Mouse (Mus musculus): ENCODE data around the gene Slc47a1.
A peak's percentile ranks its signal among the peaks of the same experiment; 100 is the strongest.

Slc47a1 gene

DNA sequence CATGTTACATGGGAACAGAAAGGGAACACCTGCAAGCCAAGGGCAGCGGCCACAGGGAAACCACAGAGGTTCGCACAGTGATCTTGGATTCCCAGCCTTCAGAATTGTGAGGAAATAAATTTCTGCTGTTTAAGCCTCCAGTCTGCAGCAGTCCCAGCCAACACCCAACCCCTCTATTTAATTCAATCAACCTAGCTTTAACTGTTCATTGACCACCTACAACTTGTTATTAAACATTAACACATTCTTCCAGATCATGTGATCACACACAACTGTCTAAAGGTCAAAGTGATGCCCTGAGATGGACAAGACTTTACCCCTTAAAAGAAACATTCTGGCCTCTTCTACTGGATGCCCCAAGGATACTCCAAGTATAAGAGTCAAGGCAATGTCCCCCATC, 9.5 kb downstream of the Slc47a1 start:
- peak; percentile 92 for DNase-seq

DNA sequence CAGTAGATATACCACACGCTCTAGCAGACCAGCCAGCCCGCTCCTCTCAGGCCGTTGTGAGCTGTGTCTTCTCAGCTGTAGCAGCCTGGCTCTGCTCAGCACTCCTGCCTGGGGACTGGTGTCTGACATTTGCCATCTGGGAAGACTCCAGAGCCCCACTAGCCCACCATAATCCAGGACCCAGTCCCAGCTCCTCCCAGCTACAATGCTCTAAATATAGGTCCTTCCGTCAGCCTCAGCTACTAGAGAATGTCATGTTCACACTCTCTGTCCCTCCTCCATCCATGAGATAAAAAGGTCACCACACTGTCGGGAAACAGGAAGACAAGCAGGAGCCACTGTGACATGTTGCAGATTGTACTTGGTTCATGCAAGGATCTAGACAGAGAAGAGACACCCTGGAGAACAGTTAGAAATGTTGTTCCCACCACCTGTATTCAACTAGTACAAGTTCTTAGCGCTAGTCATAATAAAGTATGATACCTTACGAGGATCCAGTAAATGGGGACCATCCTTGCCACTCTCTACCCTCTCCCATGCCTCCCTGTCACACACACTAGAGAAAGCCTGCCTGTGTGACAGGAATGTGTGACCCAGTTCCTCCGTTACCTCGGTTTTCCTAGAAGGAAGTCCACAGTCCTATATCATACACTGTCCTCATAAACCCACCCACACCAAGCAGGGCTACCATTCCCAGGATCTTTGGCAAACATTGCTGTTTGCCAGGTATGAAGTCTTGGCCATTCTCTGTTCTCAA, 11.4 kb downstream of the Slc47a1 start:
- DNase-seq: no peak

DNA sequence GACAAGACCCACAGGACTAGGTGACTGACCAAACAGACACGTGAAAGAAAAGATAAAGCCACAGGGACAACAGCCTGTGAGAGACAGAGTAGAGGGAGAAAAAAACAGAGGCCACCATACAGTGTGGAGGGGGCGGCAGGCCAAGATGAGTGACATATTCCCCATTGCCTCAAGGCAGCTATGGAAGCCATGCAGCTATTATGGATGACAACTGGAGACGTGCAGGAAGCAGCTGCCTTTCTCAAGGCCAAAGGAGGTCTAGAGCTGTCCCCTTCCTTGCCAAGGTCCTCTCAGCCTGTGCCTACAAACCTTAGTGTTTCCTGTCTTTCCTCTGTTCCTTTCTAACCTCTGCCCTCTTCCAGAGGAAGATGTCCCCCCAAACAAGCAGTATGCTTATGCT, 12.2 kb downstream of the Slc47a1 start:
- no peak for DNase-seq

DNA sequence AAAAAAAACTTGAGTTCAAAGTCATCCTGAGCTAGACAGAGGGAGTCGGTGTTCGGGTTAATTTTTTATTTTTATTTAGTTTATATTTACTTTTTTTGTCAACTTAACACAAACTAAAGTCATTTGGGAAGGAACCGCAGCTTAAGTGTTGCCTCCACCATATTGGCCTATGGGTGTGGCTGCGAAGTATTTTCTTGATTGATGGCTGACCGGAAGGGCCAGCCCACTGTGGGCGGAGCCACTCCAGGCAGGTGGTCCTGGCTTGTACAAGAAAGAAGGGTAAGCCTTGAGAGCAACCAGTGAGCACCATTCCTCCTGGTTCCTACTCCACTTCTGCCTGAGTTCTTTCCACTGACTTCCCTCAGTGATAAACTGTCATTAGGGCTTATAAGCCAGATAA, 14.0 kb downstream of the Slc47a1 start:
- peak; percentile 69 for DNase-seq

DNA sequence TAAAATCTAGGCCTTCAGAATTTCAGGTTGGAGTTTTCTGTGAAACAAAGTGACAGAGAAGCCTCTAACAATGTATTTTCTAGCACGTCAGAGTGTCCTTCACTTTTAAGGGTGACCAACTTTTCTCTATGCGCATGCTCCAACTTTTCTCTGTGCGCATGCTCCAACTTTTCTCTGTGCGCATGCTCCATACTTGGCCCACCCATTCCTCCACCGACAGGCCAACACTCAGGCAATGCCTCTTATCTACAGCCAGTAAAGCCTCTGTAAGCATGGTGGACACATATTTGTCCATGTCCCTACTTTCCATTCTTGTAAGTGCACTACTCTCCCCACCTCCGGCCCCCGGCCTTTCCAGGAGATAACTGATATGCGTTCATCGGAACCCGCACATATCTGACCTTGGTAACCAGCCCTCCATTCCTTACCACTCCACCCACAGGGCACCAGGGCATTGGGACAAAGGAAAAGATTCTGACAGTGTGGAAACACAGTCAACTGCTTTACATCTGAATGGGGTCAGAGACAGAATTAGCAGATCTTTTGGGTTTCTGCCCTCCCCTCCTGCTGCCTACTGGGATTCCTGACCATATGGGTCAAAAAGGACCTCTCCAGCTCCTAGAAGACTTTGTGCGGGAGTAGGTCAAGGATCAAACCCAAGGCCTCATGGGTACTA, 16.5 kb downstream of the Slc47a1 start:
- no peak for DNase-seq

DNA sequence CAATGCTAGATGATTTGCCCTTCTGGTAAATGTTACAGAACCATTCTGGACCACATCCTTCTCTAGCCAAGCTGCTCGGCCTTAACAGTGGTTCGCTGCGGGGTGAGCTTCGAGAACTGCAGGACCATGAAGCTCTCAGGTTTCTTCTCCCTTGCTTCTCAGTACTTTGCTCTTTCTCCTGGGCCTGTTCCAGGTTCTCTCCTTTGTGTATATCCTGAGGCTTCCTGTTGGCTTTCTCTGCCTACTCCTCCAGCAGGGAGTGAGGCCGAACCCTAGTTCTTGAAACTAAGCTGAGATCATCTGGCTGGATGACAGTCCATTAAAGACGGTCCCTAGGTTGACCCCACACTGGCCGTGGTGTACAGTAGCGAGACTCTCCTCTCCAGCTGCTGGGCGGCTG, 21.5 kb downstream of the Slc47a1 start:
- DNase-seq: peak; percentile 80

DNA sequence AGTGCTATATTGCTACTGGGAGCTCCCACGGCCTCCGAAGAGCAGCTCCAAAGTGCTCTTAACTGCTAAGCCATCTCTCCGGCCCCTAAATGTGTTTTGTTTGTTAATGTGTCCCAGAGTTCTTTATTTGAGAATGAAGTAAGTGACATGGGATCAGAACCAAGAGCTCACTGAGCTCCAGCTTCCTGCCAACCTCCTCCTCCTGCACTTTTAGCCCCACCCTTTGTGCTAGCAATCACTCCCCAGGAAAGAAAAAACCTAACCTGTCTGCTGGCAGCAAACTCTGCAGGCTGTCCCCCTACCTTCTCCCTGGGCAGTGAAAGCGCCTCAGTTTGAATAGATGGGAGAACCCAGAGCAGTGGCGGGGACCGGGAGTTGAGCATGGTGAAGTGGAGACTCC, 22.0 kb downstream of the Slc47a1 start:
- DNase-seq: peak; percentile 75

DNA sequence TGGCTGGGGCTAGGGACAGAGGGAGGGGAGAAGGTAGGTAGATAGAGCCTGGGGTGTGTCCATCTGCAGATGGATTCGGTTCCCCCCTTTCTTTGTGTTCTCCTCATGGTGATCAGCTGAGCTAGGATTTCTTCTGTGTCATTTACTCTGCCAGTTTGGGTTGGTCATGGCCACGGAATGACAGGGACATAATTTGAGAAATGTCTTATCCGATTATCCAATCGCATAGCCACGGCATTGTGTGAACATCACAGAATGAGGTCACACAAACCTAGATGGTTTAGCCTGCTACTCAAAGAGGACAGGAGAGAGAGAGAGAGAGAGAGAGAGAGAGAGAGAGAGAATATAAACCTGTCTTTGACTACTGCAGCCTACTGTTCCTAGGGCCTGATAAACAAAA, 22.8 kb downstream of the Slc47a1 start:
- DNase-seq: no peak

DNA sequence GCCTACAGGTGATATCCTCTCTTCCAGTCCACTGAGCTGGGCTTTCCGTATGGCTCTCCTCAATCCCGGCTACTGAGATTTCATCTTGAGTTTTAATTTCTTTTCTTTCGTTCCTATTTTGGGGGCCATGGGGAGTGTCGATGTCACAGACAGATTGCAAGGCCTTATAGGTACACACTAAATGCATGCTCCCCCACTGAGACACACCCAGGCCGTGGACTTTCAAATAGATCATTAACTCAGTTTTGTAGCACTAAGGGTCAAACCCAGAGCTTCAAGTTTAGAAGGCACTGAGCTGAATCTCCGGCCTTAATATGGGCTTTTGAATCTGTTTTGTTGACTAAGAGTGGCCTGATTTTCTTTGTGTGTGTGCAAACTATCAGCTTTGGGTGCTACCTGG, 23.8 kb downstream of the Slc47a1 start:
- peak; percentile 90 for DNase-seq

DNA sequence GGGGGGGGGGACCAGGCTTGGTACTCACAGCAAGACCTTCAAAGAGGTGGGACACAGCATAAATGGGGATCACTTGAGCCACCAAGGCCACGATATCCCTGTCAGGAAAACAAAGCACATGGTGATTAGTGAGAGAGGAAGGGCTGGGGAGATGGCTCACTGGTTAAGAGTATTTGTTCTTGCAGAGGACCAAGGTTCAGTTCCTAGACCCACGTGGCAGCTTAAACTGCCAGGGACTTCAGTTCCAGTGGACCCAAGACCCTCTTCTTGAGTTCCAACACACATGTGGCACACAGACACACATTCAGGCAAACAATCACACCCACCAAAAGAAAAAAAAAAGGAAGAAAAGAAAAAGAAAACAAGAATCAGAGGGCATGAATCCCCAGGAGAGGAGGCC, 25.1 kb downstream of the Slc47a1 start:
- peak; percentile 62 for DNase-seq

DNA sequence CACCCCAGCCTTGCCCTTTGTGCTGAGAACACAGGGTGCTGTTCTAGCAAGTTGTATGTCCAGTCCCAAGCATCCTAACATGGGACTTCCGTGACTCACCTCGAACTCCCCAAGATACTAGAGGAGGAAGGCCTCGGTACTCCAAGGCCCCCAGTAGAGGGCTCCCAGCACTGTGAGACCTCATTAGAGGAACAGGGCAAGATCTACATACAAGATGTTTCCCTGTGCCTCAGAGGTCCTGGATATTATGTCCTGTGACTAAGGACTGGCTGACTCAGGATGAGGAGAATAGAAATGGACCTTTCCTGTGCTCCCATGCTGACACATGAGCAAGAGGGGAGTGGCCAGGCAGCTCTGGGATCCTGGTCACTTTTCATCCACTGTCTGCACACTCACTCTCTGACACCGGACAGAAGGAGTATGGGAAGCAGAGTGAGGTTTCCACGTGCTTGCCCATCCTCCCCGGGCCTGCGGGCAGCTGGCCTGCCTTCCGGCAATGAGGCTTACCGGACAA, 25.9 kb downstream of the Slc47a1 start:
- no peak for DNase-seq

DNA sequence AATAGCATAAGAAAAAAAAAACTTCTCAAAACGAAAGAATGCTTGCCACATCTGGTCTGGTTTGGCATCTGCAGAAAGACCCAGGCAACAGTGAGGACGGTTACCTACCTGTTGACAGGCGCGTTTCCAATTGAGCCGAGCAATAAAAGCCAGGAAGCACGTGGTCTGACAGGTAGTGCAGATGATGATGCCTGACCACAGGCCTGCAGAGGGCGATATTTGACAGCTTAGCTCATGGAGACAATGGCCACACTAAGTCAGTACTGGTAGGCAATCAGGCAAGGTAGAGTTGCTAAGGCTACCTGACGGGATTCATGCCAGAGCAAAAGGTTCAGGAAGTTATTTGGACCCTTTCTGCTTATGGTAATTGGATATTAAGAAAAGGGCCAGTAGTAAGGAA, 28.8 kb downstream of the Slc47a1 start:
- peak; percentile 94 for DNase-seq

DNA sequence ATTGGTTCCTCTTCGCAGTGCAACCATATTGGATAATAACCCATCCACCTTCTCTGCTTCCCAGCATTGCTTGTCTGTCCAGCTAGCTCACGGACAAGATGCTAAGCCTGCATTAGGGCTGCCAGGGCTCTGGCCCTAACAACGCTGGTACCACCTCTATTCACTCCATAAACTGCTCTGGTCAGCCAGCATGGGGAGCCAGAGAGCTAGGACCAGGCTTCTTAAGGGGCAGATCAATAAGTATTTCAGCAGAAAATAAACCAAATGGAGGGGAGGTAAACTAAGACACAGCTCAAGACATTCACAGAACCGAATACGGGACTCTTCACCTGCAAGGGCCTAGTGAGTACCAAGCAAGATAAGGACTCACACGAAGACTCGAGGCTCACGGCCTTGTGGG, 32.0 kb downstream of the Slc47a1 start:
- no peak for DNase-seq

DNA sequence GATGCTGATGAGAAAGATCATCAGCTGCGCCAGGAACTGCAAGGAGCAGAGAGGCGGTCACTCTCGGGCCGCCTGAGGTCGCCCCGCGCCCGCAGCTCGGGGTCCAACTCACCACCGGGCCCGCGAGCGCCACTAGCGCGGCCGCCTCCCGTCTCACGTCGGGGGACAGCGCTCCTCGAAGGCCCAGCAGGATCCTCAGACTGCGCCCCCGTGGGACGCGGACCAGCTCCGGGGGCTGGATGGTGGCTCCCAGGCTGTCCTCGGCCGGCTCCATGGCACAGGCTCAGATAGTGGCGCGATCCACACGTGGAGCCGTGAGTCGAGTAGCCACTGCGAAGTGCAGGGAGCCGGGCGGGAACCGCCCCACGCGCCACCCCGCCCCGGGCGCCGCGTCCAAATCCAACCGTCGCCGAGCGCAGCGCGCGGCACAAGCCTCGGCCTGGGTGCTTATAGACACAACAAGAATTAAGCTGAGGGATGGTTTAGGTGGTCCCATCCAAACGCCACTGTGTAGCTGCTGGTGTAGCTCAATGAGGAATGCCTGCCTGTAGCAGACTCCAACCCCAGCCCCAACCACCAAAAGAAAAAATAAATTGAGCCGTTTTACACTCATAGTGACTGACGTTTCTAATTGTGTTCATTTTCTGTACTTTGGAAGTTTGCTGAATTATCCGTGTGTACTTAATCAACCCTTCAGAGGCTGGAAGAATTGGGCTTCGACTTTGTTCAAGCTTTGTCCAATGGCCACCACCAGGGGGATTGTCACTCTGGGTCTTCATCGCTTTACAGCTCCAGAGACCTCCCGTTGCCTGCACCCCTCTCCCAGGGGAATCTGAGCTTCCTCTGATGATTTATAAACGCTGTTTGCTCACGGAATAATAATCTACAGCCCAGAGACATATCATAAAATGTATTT, 35.4 kb downstream of the Slc47a1 start, which contains the start of gene Slc47a2:
TSS of gene Slc47a2 (minus strand) at position 356 of the 916 bp plus-strand sequence.
- DNase-seq: no peak

DNA sequence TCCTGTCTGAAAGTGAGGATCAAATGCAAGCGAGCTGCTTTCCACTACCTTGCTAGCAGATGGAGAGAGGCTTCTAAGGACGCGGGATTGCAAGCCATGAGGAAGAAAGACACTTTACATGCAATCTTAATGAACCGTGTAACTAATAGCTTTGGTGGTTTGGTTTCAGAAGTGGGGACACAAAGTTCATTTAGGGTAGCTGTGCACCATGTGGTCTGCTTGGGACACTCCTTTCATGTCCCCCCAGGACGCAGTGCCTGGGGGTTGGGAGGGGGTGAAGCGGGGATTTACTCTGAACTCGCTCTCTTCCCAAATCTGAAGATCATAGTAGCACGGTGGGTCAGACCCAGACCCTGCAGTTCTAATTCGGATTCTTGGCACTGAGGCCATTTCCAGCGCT, 36.2 kb downstream of the Slc47a1 start:
- no peak for DNase-seq

DNA sequence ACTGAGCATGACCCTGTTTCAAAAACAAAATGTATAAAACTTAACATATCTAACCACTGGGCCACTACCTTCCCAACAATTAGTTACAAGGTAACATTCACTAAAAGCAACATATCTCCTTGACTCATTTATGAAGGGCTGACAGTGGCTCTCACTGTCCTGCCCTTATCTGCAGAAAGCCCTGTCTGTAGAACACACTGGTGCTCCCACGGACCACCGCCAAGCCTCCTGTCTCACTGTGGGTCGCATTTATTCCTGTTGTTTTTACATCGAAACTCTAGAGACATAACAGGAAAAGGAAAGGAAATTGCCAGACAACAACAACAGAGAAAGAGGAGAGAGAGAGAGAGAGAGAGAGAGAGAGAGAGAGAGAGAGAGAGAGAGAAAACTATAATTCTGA, 36.9 kb downstream of the Slc47a1 start:
- no peak for DNase-seq

DNA sequence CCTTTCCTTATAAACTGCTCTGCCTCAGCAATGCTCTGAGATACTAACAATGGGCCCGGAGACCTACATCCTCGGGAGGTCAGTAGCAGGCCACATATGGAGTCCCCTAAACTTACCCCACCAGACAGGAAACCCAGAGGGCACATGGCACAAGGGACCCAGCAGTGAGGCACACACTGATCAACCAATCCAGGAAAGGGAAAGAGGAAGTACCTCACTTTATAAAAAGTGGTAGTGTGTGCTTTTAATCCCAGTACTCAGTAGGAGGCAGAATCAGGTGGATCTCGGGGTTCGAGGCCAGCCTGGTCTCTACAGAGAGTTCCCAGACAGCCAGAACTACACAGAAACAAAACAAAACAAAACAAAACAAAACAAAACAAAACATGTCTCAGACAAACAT, 37.8 kb downstream of the Slc47a1 start:
- no peak for DNase-seq

DNA sequence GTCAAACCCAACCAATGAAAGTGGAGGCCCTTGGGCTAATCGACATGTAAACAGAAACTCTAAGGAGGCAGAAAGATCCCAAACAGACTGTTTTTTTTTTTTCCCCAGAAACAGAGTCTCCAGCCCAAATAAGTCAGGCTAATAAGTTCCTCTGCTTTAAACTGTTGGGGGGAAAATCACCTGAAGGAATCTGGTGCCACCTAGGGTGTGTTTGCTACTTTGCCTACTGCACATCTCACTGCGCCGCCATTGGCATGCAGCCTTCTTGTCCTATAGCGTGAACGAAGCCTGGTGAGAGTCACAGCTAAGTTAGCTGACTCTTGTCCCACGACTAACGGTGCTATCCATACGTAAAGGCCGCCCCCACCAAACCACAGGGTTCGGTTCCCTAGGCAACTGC, 40.6 kb downstream of the Slc47a1 start:
- DNase-seq: no peak

DNA sequence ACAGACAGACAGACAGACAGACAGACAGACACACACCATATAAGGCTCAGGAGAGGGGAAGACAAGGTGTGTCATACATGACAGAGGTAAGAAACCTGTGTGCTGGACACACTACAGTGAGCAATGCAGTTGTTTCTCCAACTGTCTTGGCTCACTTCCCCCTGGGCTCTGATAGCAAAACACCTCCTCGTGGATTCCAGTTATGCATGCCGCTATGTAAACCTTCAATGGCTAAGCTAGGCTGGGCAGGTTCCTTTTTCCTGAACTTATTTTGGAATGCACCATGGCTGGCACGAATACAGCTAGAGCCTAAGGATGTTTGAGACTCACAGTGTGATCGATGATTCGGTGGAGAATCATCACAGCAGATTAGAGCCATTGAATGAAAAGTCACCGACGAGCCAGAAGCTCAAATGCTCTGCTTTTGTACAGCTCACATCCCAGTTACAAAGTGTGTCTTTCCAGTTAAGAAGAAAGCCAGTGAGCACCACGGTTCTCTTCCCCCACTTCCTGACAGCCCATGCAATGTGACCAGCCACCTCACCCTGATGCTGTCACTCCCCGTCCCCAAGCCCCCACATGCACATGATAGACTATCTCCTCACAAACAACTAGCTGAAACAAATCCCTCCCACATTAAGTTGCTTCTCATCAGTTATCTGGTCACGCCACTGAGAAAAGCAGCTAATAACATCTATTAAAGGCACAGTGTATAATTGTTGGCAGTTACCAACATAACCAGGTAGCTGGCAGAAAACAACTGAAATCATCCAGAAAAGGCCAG, 57.0 kb downstream of the Slc47a1 start:
- DNase-seq: no peak

DNA sequence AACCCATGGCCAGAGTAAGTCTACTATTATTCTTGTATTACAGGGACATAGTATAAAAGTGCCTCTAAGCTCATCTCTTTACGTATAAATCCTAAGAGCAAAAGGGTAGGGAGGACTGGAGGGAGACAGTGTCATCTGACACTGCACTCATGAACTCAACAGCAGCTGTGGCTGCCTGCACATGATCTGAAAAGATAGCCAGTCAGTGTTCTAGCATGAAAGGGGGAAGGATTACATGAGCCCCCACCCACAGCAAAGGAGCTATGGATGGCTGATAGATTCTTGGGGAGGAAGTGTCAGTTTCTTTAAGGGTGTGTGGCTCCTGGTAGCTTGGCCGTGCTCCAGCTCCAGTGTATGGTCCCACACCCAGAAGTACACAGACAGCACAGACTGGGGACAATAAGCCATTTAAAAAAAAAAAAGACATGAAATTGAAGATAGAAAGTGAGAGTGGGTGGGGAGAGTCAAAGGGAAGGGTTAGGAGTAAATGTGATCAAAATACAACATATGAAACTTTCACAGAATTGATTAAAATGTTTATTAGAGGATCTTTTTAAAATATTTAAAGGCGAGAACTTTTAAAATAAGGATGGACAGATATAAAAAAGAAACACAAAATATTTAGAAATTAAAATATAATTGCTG, 58.1 kb downstream of the Slc47a1 start:
- DNase-seq: no peak

DNA sequence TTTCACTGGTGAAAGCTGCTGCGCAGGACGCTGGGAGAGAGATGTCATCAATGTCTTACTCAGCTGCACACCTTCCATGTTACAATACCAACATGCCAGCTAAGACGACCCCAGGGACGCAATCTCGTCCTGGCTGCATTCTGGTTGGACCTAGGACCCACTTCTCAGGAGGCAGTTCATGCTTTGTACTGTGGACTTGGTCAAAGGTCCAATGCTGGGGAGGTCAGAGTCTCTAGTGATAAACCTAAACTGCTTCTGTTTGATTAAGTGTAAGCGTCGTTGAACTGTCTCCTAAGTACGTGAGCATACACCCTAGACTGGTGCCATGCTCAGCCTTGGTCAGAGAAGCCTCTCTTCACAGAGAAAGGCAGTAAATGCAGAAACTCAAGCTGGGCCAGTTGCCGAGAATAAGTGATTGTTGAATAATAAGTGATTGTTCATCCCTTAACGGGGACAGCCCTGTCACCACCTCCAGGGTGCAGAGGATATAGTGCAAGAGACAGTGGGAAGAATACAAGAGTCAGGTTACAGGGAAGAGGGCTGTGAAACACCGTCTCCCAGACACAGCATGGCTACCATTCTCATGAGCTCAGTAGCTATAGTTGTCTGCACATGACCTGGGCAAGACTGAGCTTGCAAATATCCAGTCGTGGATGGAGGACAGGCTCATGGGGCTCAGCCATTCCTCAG, 58.8 kb downstream of the Slc47a1 start:
- peak; percentile 74 for DNase-seq

All from kidney, adult 9 months (tissue).